Mouse (Mus musculus) lung, embryonic 14.5 days (tissue): ENCODE data around the gene Trp63. TPM values are rescaled to one million over a fixed set of nuclear protein-coding genes. Genes with fewer than 3 reads are reported as not detected.

Experiments
- ATAC-seq: fragments of 200-750 bp; cut with Nextera tagmentation; 2 replicates; pipeline ENCODE4 v1.8.0; 2017; ENCODE audit warnings: mild to moderate bottlenecking, moderate TSS enrichment, moderate library complexity; ENCODE audit not compliant: insufficient read depth
- DNase-seq: peaks from one replicate; pipeline ENCODE4 v3.0.0-alpha.2; 2015
- H3K27ac ChIP-seq: fragments of 300-500 bp; sonication (generic); 2 replicates; pipeline ENCODE4 v1.5.1; 2014; ENCODE audit warnings: low read depth, mild to moderate bottlenecking, moderate library complexity
- H3K27me3 ChIP-seq: fragments of 300-500 bp; sonication (generic); 2 replicates; pipeline ENCODE4 v1.6.1; 2014; ENCODE audit warnings: low read length, control low read depth; ENCODE audit not compliant: insufficient read depth
- H3K36me3 ChIP-seq: fragments of 300-500 bp; sonication (generic); 2 replicates; pipeline ENCODE4 v1.6.1; 2014; ENCODE audit warnings: control low read depth; ENCODE audit not compliant: insufficient read depth
- H3K4me1 ChIP-seq: fragments of 300-500 bp; sonication (generic); 2 replicates; pipeline ENCODE4 v1.6.1; 2014; ENCODE audit warnings: antibody characterized with exemption, control low read depth; ENCODE audit not compliant: insufficient read depth
- H3K4me2 ChIP-seq: fragments of 300-500 bp; sonication (generic); 2 replicates; pipeline ENCODE4 v1.6.1; 2014; ENCODE audit warnings: mild to moderate bottlenecking
- H3K4me3 ChIP-seq: fragments of 300-500 bp; sonication (generic); 2 replicates; pipeline ENCODE4 v1.5.1; 2014; ENCODE audit warnings: low read depth, low read length
- H3K9ac ChIP-seq: fragments of 300-500 bp; sonication (generic); 2 replicates; pipeline ENCODE4 v1.6.1; 2014
- H3K9me3 ChIP-seq: fragments of 300-500 bp; sonication (generic); 2 replicates; pipeline ENCODE4 v1.6.1; 2016; ENCODE audit warnings: low read depth, low read length, control low read depth
- CTCF ChIP-seq: IDR thresholded peaks from 2 replicates; pipeline ENCODE4 v1.5.1; 2016; ENCODE audit warnings: antibody characterized with exemption, low read depth
- WGBS: fragments of 180-500 bp; shearing (Covaris S2); extraction: QIAGEN DNeasy Blood & Tissue Kit; methylation state at CpG from one replicate; pipeline ENCODE4 v1.1.7; 2014; 5-methylcytosine and 5-hydroxymethylcytosine counted together
- polyA plus RNA-seq: library from polyadenylated mRNA; unstranded; fragments of >200 nt; fragmentation: Nextera tagmentation; extraction: Ambion mirVana; gene quantifications from 2 replicates; pipeline ENCODE4 v1.2.1, GENCODE M21; 2014

The Trp63 gene
- polyA plus RNA-seq, 1 experiment from 2014 or later, result 0.96 TPM

GRCm38 (mm10) chr16:25736912-25737311 is 53.3 kb downstream of the Trp63 start:
- no peak for TF ChIP-seq CTCF
- no peaks in the 10 kb centered on the region for H3K36me3 ChIP-seq
- H3K4me1 ChIP-seq, result no peaks in the 10 kb centered on the region
- WGBS, result 72% methylated on average over 3 of the region's 3 CpGs
- no peak overlapping the region for H3K4me3 ChIP-seq
- H3K27ac ChIP-seq, result no peak overlapping the region
- DNase-seq (no peak), ATAC-seq (no peak)
- H3K4me2 ChIP-seq, result no peak overlapping the region
- no peaks in the 10 kb centered on the region for H3K27me3 ChIP-seq
- no peaks in the 10 kb centered on the region for H3K9me3 ChIP-seq
- H3K9ac ChIP-seq, result no peak overlapping the region

- no peak for ATAC-seq
Observed at GRCm38 (mm10) chr16:25737623-25738050, 54.1 kb downstream of the Trp63 start.

GRCm38 (mm10) chr16:25746807-25747206 is 63.2 kb downstream of the Trp63 start:
- H3K4me2 ChIP-seq, result peak overlapping the region; percentile 35; the same call in 1 of the 2 replicates
- DNase-seq (peak; percentile 86), ATAC-seq (peak; percentile 97)
- H3K27me3 ChIP-seq, result no peaks in the 10 kb centered on the region
- H3K4me3 ChIP-seq, result no peak overlapping the region
- H3K9me3 ChIP-seq, result no peaks in the 10 kb centered on the region
- no peaks in the 10 kb centered on the region for H3K36me3 ChIP-seq
- H3K9ac ChIP-seq, result no peak overlapping the region
- H3K27ac ChIP-seq, result no peak overlapping the region
- TF ChIP-seq CTCF, result no peak
- 0 out of 2 replicates have a peak, but pooled peaks cover 3% of the 10 kb centered on the region for H3K4me1 ChIP-seq
- 16% methylated on average over 3 of the region's 3 CpGs for WGBS

More at GRCm38 (mm10) chr16:25737623-25738050, 54.1 kb downstream of the Trp63 start:
- 64% methylated on average over 6 of the region's 6 CpGs for WGBS
- TF ChIP-seq CTCF, result no peak
- Histone ChIP-seq H3K27me3 (no peaks in the 10 kb centered on the region), H3K27ac (no peak overlapping the region), H3K4me2 (no peak overlapping the region), H3K4me3 (no peak overlapping the region), H3K36me3 (no peaks in the 10 kb centered on the region), H3K9me3 (no peaks in the 10 kb centered on the region), H3K9ac (no peak overlapping the region), H3K4me1 (no peaks in the 10 kb centered on the region)
- no peak for DNase-seq

- no peak for TF ChIP-seq CTCF
- Histone ChIP-seq H3K4me1 (0 out of 2 replicates have a peak, but pooled peaks cover under 1% of the 10 kb centered on the region), H3K9ac (no peak overlapping the region), H3K27me3 (no peaks in the 10 kb centered on the region), H3K4me3 (no peak overlapping the region), H3K36me3 (no peaks in the 10 kb centered on the region), H3K27ac (no peak overlapping the region), H3K4me2 (no peak overlapping the region), H3K9me3 (no peaks in the 10 kb centered on the region)
- ATAC-seq (no peak), DNase-seq (no peak)
- WGBS, result 85% methylated on average over 11 of the region's 11 CpGs
Observed at GRCm38 (mm10) chr16:25751866-25752265, 68.3 kb downstream of the Trp63 start.

- no peaks in the 10 kb centered on the region for H3K4me1 ChIP-seq
- no peak overlapping the region for H3K27ac ChIP-seq
- H3K4me3 ChIP-seq, result no peak overlapping the region
- ATAC-seq, result no peak
- H3K36me3 ChIP-seq, result no peaks in the 10 kb centered on the region
- WGBS, result 72% methylated on average over 2 of the region's 2 CpGs
- H3K4me2 ChIP-seq, result no peak overlapping the region
- TF ChIP-seq CTCF, result no peak
- H3K9ac ChIP-seq, result no peak overlapping the region
- DNase-seq, result peak; percentile 53
- no peaks in the 10 kb centered on the region for H3K27me3 ChIP-seq
- no peaks in the 10 kb centered on the region for H3K9me3 ChIP-seq
Observed at GRCm38 (mm10) chr16:25758108-25758507, 74.5 kb downstream of the Trp63 start.

- no peak for ATAC-seq
- Histone ChIP-seq H3K4me2 (no peak overlapping the region), H3K27ac (no peak overlapping the region), H3K9me3 (no peaks in the 10 kb centered on the region), H3K4me1 (no peaks in the 10 kb centered on the region), H3K9ac (no peak overlapping the region), H3K36me3 (no peaks in the 10 kb centered on the region), H3K27me3 (no peaks in the 10 kb centered on the region), H3K4me3 (no peak overlapping the region)
- no peak for TF ChIP-seq CTCF
- WGBS, result 78% methylated on average over 5 of the region's 5 CpGs
- no peak for DNase-seq
Observed at GRCm38 (mm10) chr16:25765549-25765948, 82.0 kb downstream of the Trp63 start.

- ATAC-seq, result peak; percentile 74
- no peaks in the 10 kb centered on the region for H3K36me3 ChIP-seq
- WGBS, result 59% methylated on average over 7 of the region's 7 CpGs
- no peaks in the 10 kb centered on the region for H3K9me3 ChIP-seq
- no peak for TF ChIP-seq CTCF
- H3K4me2 ChIP-seq, result no peak overlapping the region
- peak; percentile 11 for DNase-seq
- H3K27me3 ChIP-seq, result no peaks in the 10 kb centered on the region
- peak overlapping the region; percentile 55; the same call in 1 of the 2 replicates for H3K27ac ChIP-seq
- no peak overlapping the region for H3K9ac ChIP-seq
- H3K4me1 ChIP-seq, result no peaks in the 10 kb centered on the region
- H3K4me3 ChIP-seq, result no peak overlapping the region
Observed at GRCm38 (mm10) chr16:25774611-25775010, 91.0 kb downstream of the Trp63 start.

GRCm38 (mm10) chr16:25777501-25777900 is 93.9 kb downstream of the Trp63 start:
- Histone ChIP-seq H3K27me3 (no peaks in the 10 kb centered on the region), H3K9me3 (no peaks in the 10 kb centered on the region), H3K9ac (no peak overlapping the region), H3K4me3 (no peak overlapping the region), H3K4me1 (no peaks in the 10 kb centered on the region), H3K4me2 (no peak overlapping the region), H3K27ac (no peak overlapping the region), H3K36me3 (no peaks in the 10 kb centered on the region)
- WGBS, result 60% methylated on average over 1 of the region's 1 CpGs
- DNase-seq (no peak), ATAC-seq (no peak)
- TF ChIP-seq CTCF, result no peak
